Mouse (Mus musculus): ENCODE results near the gene Smim12. TPM values are rescaled to one million over a fixed set of nuclear protein-coding genes. Genes with fewer than 3 reads are reported as not detected.

The Smim12 gene
- polyA plus RNA-seq, 1 experiment from 2014 or later: 63.3 TPM

- Histone ChIP-seq H3K9me3 (ENCODE audit: control insufficient read depth, low read length) (no peaks in the 10 kb centered on the region), H3K27me3 (replicated peaks; ENCODE audit: control insufficient read depth, insufficient read depth, low read length) (peaks cover 22% of the 10 kb centered on the region; the same call in 1 of the 2 replicates), H3K36me3 (ENCODE audit: control insufficient read depth, insufficient read depth, low read length) (no peaks in the 10 kb centered on the region), H3K4me1 (ENCODE audit: control insufficient read depth, insufficient read depth, low read length) (no peaks in the 10 kb centered on the region), H3K9ac (ENCODE audit: low read depth, low read length) (no peak overlapping the region), H3K27ac (ENCODE audit: low read length) (no peak overlapping the region), H3K4me2 (ENCODE audit: low read depth, low read length) (no peak overlapping the region), H3K4me3 (ENCODE audit: low read length) (no peak overlapping the region)
- WGBS: 54% methylated on average over 11 of the region's 11 CpGs
- no peak for ATAC-seq
These were observed 28.5 kb upstream of the Smim12 start for GRCm38 (mm10) chr4:127215103-127215502.

- no peak overlapping the region for H3K4me3 ChIP-seq (ENCODE audit: low read length)
- H3K27me3 ChIP-seq (replicated peaks; ENCODE audit: control insufficient read depth, insufficient read depth, low read length): peaks cover 22% of the 10 kb centered on the region; the same call in 1 of the 2 replicates
- no peak overlapping the region for H3K9ac ChIP-seq (ENCODE audit: low read depth, low read length)
- WGBS: 56% methylated on average over 5 of the region's 9 CpGs
- H3K27ac ChIP-seq (ENCODE audit: low read length): no peak overlapping the region
- no peaks in the 10 kb centered on the region for H3K4me1 ChIP-seq (ENCODE audit: control insufficient read depth, insufficient read depth, low read length)
- ATAC-seq: no peak
- H3K4me2 ChIP-seq (ENCODE audit: low read depth, low read length): no peak overlapping the region
- H3K36me3 ChIP-seq (ENCODE audit: control insufficient read depth, insufficient read depth, low read length): no peaks in the 10 kb centered on the region
- H3K9me3 ChIP-seq (ENCODE audit: control insufficient read depth, low read length): no peaks in the 10 kb centered on the region
These were observed 27.8 kb upstream of the Smim12 start for GRCm38 (mm10) chr4:127215799-127216198.

- no peaks in the 10 kb centered on the region for H3K9me3 ChIP-seq (ENCODE audit: control insufficient read depth, low read length)
- 77% methylated on average over 4 of the region's 4 CpGs for WGBS
- H3K27me3 ChIP-seq (replicated peaks; ENCODE audit: control insufficient read depth, insufficient read depth, low read length): peaks cover 22% of the 10 kb centered on the region; the same call in 1 of the 2 replicates
- no peak overlapping the region for H3K9ac ChIP-seq (ENCODE audit: low read depth, low read length)
- ATAC-seq: no peak
- no peaks in the 10 kb centered on the region for H3K4me1 ChIP-seq (ENCODE audit: control insufficient read depth, insufficient read depth, low read length)
- H3K27ac ChIP-seq (ENCODE audit: low read length): no peak overlapping the region
- H3K4me2 ChIP-seq (ENCODE audit: low read depth, low read length): no peak overlapping the region
- H3K4me3 ChIP-seq (ENCODE audit: low read length): no peak overlapping the region
- no peaks in the 10 kb centered on the region for H3K36me3 ChIP-seq (ENCODE audit: control insufficient read depth, insufficient read depth, low read length)
These were observed 27.3 kb upstream of the Smim12 start for GRCm38 (mm10) chr4:127216251-127216651.

- WGBS: 63% methylated on average over 11 of the region's 11 CpGs
- ATAC-seq: no peak
- H3K9ac ChIP-seq (ENCODE audit: low read depth, low read length): no peak overlapping the region
- H3K27ac ChIP-seq (ENCODE audit: low read length): no peak overlapping the region
- no peaks in the 10 kb centered on the region for H3K9me3 ChIP-seq (ENCODE audit: control insufficient read depth, low read length)
- H3K36me3 ChIP-seq (ENCODE audit: control insufficient read depth, insufficient read depth, low read length): no peaks in the 10 kb centered on the region
- no peak overlapping the region for H3K4me3 ChIP-seq (ENCODE audit: low read length)
- peaks cover 22% of the 10 kb centered on the region; the same call in 1 of the 2 replicates for H3K27me3 ChIP-seq (replicated peaks; ENCODE audit: control insufficient read depth, insufficient read depth, low read length)
- H3K4me1 ChIP-seq (ENCODE audit: control insufficient read depth, insufficient read depth, low read length): no peaks in the 10 kb centered on the region
- no peak overlapping the region for H3K4me2 ChIP-seq (ENCODE audit: low read depth, low read length)
These were observed 26.5 kb upstream of the Smim12 start for GRCm38 (mm10) chr4:127217048-127217447.

- Histone ChIP-seq H3K9ac (ENCODE audit: low read depth, low read length) (no peak overlapping the region), H3K4me3 (ENCODE audit: low read length) (no peak overlapping the region), H3K4me1 (ENCODE audit: control insufficient read depth, insufficient read depth, low read length) (no peaks in the 10 kb centered on the region), H3K9me3 (ENCODE audit: control insufficient read depth, low read length) (no peaks in the 10 kb centered on the region), H3K27ac (ENCODE audit: low read length) (no peak overlapping the region), H3K4me2 (ENCODE audit: low read depth, low read length) (no peak overlapping the region), H3K36me3 (ENCODE audit: control insufficient read depth, insufficient read depth, low read length) (no peaks in the 10 kb centered on the region), H3K27me3 (replicated peaks; ENCODE audit: control insufficient read depth, insufficient read depth, low read length) (peaks cover 11% of the 10 kb centered on the region; the same call in 1 of the 2 replicates)
- ATAC-seq: no peak
- WGBS: 29% methylated on average over 10 of the region's 10 CpGs
These were observed 20.3 kb upstream of the Smim12 start for GRCm38 (mm10) chr4:127223291-127223690.

- Histone ChIP-seq H3K27ac (ENCODE audit: low read length) (no peak overlapping the region), H3K4me1 (ENCODE audit: control insufficient read depth, insufficient read depth, low read length) (no peaks in the 10 kb centered on the region), H3K27me3 (replicated peaks; ENCODE audit: control insufficient read depth, insufficient read depth, low read length) (peaks cover 11% of the 10 kb centered on the region; the same call in 1 of the 2 replicates)
These were observed 19.8 kb upstream of the Smim12 start for GRCm38 (mm10) chr4:127223755-127224154.

GRCm38 (mm10) chr4:127224444-127225100 is 19.0 kb upstream of the Smim12 start:
- 23% methylated on average over 19 of the region's 19 CpGs for WGBS

More at GRCm38 (mm10) chr4:127223755-127224154, 19.8 kb upstream of the Smim12 start:
- no peak overlapping the region for H3K9ac ChIP-seq (ENCODE audit: low read depth, low read length)
- no peaks in the 10 kb centered on the region for H3K36me3 ChIP-seq (ENCODE audit: control insufficient read depth, insufficient read depth, low read length)
- no peak overlapping the region for H3K4me3 ChIP-seq (ENCODE audit: low read length)
- H3K4me2 ChIP-seq (ENCODE audit: low read depth, low read length): no peak overlapping the region
- no peaks in the 10 kb centered on the region for H3K9me3 ChIP-seq (ENCODE audit: control insufficient read depth, low read length)
- WGBS: 47% methylated on average over 4 of the region's 4 CpGs
- ATAC-seq: no peak

GRCm38 (mm10) chr4:127226067-127226466 is 17.5 kb upstream of the Smim12 start:
- ATAC-seq: no peak
- no peaks in the 10 kb centered on the region for H3K9me3 ChIP-seq (ENCODE audit: control insufficient read depth, low read length)
- H3K4me1 ChIP-seq (ENCODE audit: control insufficient read depth, insufficient read depth, low read length): no peaks in the 10 kb centered on the region
- H3K4me2 ChIP-seq (ENCODE audit: low read depth, low read length): no peak overlapping the region
- H3K9ac ChIP-seq (ENCODE audit: low read depth, low read length): no peak overlapping the region
- H3K27me3 ChIP-seq (replicated peaks; ENCODE audit: control insufficient read depth, insufficient read depth, low read length): peaks cover 11% of the 10 kb centered on the region; the same call in 1 of the 2 replicates
- H3K27ac ChIP-seq (ENCODE audit: low read length): no peak overlapping the region
- H3K36me3 ChIP-seq (ENCODE audit: control insufficient read depth, insufficient read depth, low read length): no peaks in the 10 kb centered on the region
- H3K4me3 ChIP-seq (ENCODE audit: low read length): no peak overlapping the region
- WGBS: 59% methylated on average over 4 of the region's 4 CpGs

More at GRCm38 (mm10) chr4:127224444-127225100, 19.0 kb upstream of the Smim12 start:
- no peak overlapping the region for H3K9ac ChIP-seq (ENCODE audit: low read depth, low read length)
- H3K9me3 ChIP-seq (ENCODE audit: control insufficient read depth, low read length): no peaks in the 10 kb centered on the region
- H3K27ac ChIP-seq (ENCODE audit: low read length): no peak overlapping the region
- peaks cover 11% of the 10 kb centered on the region; the same call in 1 of the 2 replicates for H3K27me3 ChIP-seq (replicated peaks; ENCODE audit: control insufficient read depth, insufficient read depth, low read length)
- H3K4me1 ChIP-seq (ENCODE audit: control insufficient read depth, insufficient read depth, low read length): no peaks in the 10 kb centered on the region
- no peaks in the 10 kb centered on the region for H3K36me3 ChIP-seq (ENCODE audit: control insufficient read depth, insufficient read depth, low read length)
- H3K4me3 ChIP-seq (ENCODE audit: low read length): no peak overlapping the region
- no peak for ATAC-seq
- no peak overlapping the region for H3K4me2 ChIP-seq (ENCODE audit: low read depth, low read length)

GRCm38 (mm10) chr4:127227051-127227673 is 16.4 kb upstream of the Smim12 start:
- H3K4me2 ChIP-seq (ENCODE audit: low read depth, low read length): no peak overlapping the region
- no peaks in the 10 kb centered on the region for H3K36me3 ChIP-seq (ENCODE audit: control insufficient read depth, insufficient read depth, low read length)

More at GRCm38 (mm10) chr4:127227051-127227673, 16.4 kb upstream of the Smim12 start:
- no peaks in the 10 kb centered on the region for H3K9me3 ChIP-seq (ENCODE audit: control insufficient read depth, low read length)
- WGBS: 26% methylated on average over 17 of the region's 17 CpGs
- no peak overlapping the region for H3K9ac ChIP-seq (ENCODE audit: low read depth, low read length)
- H3K4me1 ChIP-seq (ENCODE audit: control insufficient read depth, insufficient read depth, low read length): no peaks in the 10 kb centered on the region
- no peak overlapping the region for H3K27ac ChIP-seq (ENCODE audit: low read length)
- H3K4me3 ChIP-seq (ENCODE audit: low read length): no peak overlapping the region
- ATAC-seq: no peak
- peaks cover 11% of the 10 kb centered on the region; the same call in 1 of the 2 replicates for H3K27me3 ChIP-seq (replicated peaks; ENCODE audit: control insufficient read depth, insufficient read depth, low read length)
